Mouse (Mus musculus) embryo, embryonic 10.5 days (tissue): Measurements from ENCODE around the gene Lgals2.
A peak's percentile ranks its signal among the peaks of the same experiment; 100 is the strongest.

ENCODE experiments used
- DNase-seq: peaks from one replicate; pipeline ENCODE4 v3.0.0-alpha.2; 2015; ENCODE audit warnings: low spot score

Gene Lgals2

DNA sequence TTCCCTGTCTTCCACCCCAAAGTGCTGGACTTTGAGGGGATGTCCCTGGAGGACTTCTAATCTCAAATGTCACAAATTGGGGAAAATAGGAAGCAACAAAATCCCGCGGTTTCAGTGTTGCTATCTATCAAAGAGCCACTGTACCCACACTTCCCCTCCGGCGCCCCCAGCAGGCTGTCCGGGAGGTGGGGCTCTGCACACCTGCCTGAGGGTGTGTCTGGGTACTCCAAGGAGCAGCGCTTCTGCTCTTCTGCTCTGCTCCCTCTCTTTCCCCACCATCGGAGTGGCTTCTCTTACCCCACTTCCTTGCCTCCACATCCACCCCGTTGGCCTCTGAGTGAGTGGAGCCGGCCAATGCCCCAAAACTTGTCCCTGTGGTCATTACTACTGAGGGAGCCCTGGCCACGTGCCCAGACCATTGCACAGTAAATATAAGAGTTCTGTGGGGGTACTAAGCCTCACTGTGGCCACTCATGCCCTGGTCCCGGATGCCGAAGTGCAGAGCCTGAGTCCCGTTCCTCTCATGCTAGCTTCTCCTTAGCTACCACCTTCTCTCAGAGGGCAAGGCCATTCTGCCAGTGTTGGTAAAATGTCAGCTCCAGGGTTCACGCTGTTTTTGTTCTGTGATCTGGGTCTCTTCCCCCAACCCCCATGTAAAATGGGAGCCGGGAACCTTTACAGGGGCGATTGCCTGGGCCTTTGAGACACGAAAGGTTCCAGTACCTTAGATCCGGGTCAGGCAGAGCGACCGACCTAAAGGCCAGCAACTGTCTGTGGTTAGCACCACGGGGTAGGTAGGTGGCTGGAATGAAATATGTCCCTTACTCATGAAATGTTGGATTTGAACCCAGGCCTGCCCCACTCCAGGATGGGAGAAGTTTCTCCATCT is 11.5 kb downstream of the Lgals2 start:
- peak; percentile 23 for DNase-seq

GRCm38 (mm10) chr15:78842371-78843163 is 12.8 kb downstream of the Lgals2 start, which contains the start of gene Cdc42ep1:
TSS of gene Cdc42ep1 (plus strand) at chr15:78842624.
- peak; percentile 69 for DNase-seq

DNA sequence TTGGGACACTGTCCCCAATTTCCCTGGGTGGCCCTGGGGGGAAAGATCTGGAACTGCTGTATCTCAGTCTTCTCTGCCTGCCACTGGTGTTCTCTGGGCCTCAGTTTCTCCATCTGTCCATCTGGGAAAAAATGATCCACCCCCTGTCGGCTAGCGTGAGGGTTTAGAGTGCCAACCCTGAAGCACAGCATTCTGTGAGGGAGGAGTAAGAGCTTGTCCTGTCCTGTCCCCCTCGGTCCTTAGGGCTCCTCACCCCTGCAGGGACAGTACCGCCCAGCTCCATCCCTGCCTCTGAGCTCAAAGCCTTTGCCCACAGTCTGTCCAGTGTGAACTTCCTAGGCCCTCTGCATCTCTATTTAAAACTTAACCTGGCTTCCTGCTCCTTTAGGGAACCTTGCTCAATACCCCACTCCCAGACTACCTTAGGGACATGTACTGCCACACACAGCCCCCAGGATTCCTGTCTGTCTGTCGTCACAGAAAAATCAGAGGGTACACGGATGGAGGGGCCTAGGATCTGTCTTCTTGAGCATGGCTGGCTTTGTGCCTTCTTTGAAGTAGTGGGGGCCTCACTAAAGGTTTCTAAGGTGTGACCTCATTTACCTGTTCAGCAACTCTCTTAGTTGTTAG is 14.1 kb downstream of the Lgals2 start:
- DNase-seq, result no peak

DNA sequence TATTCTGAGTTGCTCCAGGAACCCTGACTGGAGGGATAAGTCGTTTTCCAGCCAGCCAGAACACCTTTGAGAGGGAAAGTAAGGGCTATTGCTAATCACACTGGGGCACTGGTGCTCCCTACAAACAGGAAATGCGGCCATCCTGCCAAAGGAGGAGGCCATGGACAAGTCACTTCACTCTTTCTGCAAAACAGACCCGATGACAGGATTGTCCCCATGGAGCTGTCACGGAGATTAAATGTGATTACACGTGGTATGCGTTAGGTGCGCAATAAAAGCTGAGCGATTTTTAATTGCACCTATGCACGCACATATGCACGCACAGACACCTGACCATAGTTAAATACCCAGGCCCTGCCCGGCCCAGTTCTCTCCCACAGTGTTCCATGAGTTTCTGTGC is 14.6 kb downstream of the Lgals2 start:
- DNase-seq, result no peak

- no peak for DNase-seq
These were observed 15.1 kb downstream of the Lgals2 start for GRCm38 (mm10) chr15:78840241-78840640.

GRCm38 (mm10) chr15:78839744-78840143 is 15.6 kb downstream of the Lgals2 start:
- peak; percentile 83 for DNase-seq

- no peak for DNase-seq
These were observed 19.2 kb downstream of the Lgals2 start for GRCm38 (mm10) chr15:78836086-78836621.

DNA sequence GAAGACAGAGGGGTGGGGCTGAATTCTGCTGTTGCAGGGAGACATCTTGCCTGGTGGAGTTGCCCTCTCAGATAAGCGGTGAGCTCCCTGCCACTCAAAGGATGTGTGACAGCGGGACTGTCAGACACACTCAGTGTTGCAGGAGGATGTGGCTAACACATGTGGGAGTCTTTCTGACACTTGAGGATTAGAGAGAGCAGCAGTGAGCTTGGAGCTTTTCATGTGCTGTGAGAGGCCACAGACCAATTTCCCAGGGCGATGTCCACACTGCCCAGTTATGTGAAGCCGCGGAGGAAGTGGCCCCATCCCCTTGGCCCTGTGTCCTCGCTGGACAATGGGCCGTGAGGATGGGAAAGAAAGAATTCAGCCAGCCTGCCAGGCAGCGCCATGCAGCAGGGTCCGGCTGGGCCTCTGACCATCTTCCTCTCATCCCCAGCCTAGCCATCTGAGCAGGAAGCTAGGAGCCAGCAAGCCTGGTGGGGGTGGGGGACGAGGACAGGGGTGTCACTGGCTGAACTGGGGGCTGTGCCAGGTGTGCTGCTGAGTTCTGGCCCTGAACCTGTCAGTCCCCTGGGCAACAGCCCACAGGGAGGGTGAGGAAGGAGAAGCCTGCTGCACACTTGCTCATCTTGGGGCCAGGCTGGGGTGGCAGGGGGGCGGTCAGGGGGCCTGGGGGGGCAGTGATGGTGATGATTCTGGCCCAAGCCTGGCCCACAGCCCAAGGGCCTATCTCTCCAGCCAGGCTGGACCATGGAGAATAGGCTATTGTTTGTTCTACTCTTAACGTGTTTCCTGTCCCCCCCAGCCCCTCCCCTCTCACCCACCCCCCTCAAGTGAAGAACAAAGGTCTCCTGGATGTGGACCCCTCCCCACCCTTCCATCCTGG is 19.9 kb downstream of the Lgals2 start:
- DNase-seq, result peak; percentile 69

DNA sequence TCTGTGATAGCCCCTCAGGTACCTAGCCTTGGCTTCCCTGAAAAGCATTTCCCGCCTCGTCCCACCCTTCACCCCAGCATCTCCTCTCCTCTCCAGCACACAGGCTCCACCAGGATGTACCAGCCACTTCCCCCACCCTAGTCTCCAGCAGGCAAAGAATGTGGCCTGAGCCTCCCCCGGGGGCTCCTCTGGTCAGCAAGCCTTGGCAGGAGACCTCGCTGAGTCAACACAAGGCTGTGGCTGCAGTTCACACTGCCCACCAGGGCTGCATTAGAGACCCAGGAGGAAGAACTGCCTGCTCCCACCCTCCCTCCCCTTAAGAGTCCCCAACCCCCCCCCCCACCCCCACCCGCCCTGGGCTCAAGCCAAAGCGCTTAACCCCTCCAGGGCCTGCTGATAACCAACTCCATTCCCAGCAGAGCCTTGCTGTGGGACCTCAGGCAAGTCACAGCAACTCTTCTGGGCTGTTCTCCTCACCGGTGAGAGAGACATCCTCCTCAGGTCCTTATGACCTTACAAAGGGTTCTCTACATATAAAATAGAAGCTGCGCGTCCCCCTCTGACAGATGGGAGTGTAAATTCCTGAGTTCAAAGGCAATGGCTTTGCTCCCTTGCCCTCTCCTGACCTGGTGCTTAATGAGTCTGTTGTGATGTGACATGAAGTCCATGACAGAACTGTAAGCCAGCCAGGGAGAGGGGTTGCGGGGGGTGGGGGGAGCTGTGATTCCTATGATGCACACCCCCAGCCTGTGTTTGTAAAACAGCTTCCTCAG is 20.9 kb downstream of the Lgals2 start:
- peak; percentile 19 for DNase-seq

GRCm38 (mm10) chr15:78833582-78833981 is 21.7 kb downstream of the Lgals2 start:
- DNase-seq, result peak; percentile 23

- peak; percentile 70 for DNase-seq
These were observed 22.6 kb downstream of the Lgals2 start for GRCm38 (mm10) chr15:78832701-78833123.

DNA sequence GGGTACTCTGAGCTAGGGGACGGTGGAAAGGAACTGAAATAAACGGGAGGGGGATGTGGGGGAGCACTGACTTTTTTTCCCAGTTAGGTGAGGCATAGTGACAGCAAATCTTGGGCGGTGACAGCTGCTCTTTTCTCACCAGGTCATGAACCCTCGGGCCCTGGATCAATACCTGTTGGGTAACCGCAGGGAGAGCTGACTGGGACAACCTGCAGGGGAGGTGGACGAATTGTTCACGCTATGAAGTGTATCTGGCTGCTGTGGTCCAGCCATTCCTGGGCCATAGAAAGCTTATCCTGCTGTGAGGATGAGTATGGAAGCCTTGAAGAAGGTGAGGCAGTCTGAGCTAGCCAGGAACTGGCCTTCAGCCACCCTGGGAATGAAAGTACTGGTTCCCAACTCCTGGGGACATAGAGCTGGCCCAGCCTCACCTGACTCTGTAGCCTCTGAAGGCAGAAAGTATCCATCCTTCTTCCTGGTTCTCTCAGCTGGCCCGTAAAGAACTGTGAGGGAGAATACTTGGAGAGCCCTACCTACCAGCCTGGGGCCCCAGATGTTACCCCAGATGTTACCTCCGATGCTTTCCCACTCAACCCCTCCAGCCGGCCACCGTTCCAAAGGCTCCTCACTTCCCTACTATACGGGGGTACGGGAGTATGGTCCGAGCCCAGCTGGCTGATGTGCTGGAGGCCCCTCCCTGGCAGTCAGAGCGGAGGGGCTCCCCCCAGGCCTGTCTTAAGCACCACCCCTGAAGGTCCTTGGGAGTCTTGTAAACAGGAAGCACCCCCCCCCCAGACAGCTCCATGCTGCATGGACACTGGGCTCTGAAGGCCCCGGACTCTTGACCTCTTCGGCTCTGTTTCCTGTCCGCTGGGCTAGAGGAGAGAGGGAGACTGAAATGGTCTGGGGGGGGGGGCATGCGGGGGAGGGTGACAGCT is 23.3 kb downstream of the Lgals2 start:
- peak; percentile 66 for DNase-seq

- no peak for DNase-seq
These were observed 24.3 kb downstream of the Lgals2 start for GRCm38 (mm10) chr15:78830742-78831719.

- no peak for DNase-seq
These were observed 25.7 kb downstream of the Lgals2 start for GRCm38 (mm10) chr15:78829636-78830035.

GRCm38 (mm10) chr15:78828315-78828714 is 27.0 kb downstream of the Lgals2 start:
- no peak for DNase-seq

GRCm38 (mm10) chr15:78826213-78827204 is 28.8 kb downstream of the Lgals2 start:
- DNase-seq, result peak; percentile 94

GRCm38 (mm10) chr15:78816074-78816391 is 39.3 kb downstream of the Lgals2 start:
- no peak for DNase-seq
